Mouse (Mus musculus): ENCODE results near the gene Slc5a11.
A peak's percentile ranks its signal among the peaks of the same experiment; 100 is the strongest.

Slc5a11 gene

DNA sequence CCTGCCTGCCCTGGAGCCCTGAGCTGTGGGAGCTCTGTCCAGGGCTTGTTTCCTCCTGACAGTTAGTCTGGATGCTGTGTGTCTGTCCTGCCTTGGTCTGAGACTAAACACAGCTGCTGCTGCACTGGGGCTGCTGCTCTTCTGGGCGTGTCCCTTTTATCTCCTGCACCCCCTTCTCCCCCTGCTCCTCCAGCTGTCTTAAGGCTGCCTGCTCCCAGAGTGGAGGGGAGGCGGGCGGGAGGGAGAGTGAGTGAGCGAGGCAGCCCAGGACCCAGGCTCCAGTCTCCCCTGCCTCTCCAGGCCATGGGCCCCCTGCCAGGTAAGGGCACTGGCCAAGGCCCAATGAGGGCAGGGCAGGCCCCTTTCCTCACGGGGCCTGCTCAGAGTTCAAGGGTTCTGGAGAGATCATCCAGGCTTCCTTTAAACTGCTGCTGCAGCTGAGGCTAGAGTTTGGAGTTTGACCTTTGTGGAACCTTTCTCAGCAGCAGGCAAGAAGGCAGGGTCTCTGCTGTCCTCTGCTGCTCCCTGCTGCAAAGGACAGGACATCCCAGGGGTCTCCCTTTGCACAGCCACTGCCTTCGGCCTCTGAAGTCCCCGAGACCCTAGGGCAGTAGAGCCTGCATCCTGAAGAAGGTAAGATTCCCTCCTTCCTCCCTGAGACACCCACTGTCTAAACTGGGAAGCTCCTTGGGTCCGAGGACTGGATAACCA lies at the start of gene Slc5a11:
Gene Slc5a11 (plus strand): TSS at position 416 of the 711 bp plus-strand sequence.
- no peak for DNase-seq (ENCODE audit: inconsistent age in 2 of 2, low spot score in 1 of 2)

DNA sequence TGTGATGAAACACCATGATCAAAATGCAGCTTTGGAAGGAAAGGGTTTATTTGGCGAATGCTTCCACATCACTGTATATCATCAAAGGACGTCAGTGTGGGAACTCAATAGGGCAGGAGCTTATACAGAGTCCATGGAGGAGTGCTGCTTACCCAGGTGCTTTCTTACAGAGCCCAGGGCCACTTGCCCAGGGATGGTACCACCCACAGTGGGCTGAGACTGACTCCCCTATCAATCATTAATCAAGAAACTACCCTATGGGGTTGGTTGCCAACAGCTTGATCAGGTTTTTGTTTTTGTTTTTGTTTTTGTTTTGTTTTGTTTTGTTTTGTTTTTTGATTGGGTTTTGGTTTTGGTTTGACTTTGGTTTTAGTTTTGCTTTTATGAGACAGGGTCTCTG lies 47.1 kb upstream of the Slc5a11 start:
- no peak for DNase-seq (ENCODE audit: inconsistent age in 2 of 2, low spot score in 1 of 2)

DNA sequence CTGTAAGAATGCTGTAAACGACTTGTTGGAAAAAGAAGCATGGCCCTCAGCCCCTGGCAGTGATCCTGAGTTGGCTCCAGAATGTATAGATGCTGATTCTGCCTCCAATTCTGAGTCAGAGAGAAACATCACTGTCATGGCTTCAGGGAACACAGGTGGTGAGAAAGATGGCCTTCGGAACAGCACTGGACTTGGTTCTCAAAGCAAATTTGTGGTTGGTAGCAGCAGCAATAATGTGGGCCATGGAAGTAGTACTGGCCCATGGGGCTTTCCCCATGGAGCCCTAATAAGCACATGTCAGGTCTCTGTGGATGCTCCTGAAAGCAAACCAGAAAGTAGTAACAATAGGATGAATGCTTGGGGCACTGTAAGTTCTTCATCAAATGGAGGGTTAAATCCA lies 45.0 kb upstream of the Slc5a11 start:
- no peak for DNase-seq (ENCODE audit: inconsistent age in 2 of 2, low spot score in 1 of 2)

DNA sequence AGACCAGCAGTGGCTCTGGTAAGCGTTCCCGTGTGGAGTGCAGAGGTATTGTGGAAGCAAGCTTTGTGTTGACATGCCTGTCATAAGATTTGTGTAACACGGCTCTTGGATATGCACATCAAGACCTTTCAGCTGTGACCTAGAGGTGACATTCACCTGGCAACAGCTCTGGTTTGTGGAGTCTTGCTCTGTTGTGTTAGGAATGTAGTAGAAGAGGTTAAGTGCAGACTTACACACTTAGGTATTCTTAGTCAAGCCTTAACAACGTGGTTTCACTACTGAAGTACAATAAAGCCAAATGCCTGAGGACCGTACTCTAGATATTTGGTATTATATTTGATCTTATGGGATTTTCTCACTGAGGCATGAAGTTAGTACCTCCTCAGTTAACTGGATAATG lies 42.5 kb upstream of the Slc5a11 start:
- DNase-seq (ENCODE audit: inconsistent age in 2 of 2, low spot score in 1 of 2): no peak

DNA sequence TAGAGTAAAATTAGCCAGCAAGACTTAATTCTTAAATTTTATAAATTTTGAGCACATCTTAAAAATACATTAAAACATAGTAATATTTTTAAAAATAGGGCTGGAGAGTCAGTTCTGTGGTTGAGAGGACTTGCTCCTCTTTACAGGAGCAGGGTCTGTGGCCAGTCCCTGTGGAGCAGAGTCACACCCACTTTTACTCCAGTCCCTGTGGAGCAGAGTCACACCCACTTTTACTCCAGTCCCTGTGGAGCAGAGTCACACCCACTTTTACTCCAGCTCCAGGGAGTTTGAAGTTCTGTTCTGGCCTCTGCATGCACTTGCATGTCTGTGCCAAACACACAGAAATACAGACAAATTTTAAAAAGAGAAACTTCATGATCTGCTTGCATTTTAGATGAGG lies 37.4 kb upstream of the Slc5a11 start:
- DNase-seq (ENCODE audit: inconsistent age in 2 of 2, low spot score in 1 of 2): no peak

DNA sequence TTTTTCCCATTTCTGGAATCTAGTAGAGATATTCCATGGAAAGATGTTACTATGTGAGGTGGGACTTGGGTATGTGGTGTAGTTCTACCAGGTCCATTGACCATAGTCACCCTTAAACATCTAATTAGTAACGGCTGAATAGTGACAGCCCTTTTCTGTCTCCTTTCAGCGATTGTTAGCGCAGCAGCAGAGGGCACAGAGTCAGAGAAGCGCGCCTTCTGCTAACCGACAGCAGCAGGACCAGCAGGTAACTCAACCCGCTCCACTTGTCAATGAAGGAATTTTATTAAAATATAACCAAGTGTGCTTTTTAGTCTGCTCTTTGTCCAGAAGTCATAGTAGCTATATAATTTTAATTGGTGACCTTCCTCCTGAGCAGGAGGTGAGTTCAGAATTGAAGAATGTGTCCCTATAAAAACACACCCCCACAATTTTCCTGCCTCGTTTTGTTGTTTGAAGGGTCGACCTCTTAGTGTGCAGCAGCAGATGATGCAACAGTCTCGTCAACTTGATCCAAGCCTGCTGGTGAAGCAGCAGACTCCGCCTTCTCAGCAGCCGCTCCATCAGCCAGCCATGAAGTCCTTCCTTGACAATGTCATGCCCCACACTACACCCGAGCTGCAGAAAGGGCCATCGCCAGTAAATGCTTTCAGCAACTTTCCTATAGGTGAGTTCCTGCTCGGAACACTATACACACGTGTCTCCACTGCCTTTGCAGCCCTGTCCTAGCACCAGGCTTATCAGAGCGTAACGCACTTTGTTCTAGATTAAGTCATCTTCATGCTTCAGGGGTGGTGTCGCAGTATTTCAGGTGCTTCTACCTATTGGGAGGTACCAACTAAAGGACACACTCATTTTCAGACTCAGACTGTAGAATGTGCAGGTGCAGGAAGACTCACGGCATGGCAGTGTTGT lies 32.5 kb upstream of the Slc5a11 start:
- no peak for DNase-seq (ENCODE audit: inconsistent age in 2 of 2, low spot score in 1 of 2)

DNA sequence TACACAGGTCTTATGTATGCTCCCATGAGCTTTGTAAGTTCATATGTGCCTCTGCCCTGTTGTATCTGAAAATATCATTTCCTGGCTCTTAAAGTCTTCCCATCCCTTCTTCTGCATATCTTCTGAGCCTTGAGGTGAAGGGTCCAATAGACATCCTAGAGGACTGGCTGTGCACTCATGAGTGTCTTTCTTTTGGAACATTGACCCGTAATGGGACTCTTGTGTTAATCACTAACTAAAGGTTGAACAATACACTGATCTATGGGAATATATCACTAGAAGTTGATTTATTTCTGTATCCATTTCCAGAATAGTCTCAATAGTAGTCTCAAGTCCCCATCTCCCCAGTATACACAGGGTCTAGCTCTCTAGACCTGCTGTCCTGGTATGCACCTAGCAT lies 29.7 kb upstream of the Slc5a11 start:
- DNase-seq (ENCODE audit: inconsistent age in 2 of 2, low spot score in 1 of 2): no peak

DNA sequence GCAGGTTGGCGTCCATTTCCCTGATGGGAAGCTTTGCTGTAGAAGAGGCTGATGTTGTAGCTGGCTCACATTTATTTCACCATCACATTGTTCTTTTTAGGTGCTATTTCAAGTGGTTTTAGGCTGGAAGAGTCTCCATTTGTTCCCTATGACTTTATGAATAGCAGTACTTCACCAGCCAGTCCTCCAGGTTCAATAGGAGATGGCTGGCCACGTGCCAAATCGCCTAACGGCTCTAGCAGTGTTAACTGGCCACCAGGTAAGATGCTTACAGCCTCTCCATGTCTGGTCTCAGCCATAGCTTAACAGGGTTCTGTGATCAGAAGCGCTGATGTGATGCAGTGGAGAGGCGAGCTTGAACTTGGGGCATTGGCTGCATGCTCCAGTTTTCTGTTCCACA lies 28.1 kb upstream of the Slc5a11 start:
- DNase-seq (ENCODE audit: inconsistent age in 2 of 2, low spot score in 1 of 2): peak in 1 of 2 experiments; percentile 56

DNA sequence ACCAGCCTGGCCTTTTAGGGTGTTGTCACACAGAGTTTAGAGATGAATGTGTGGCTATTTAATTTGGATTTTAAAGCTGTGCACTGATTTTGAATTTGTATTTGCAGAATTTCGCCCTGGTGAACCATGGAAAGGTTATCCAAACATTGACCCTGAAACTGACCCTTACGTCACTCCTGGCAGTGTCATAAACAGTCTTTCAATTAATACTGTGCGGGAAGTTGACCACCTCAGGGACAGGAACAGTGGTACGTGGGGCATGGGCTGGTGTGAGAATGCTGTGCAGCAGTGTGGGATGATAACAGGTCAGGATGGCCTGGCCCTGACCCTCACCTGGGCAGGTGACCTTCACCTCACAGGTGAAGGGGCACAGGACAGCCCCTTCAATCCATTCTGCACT lies 27.3 kb upstream of the Slc5a11 start:
- DNase-seq (ENCODE audit: inconsistent age in 2 of 2, low spot score in 1 of 2): peak in 1 of 2 experiments; percentile 40

DNA sequence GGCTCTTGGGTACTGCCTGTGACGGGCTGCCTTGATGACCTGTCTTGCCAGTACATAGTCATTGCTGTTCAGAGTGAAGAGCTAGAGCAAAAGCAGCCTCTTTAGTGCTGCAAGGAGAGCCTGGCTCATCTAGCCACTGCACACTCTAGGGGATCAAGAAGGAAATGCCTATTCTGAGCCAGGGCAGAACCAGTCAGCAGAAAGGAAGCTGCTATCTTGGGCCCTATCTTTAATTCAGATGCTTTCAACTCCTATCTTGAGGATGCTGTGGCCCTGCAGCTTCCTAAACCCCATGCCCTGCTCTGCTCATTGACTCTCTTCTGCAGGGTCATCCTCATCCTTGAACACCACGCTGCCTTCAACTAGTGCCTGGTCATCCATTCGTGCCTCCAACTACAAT lies 26.1 kb upstream of the Slc5a11 start:
- DNase-seq (ENCODE audit: inconsistent age in 2 of 2, low spot score in 1 of 2): no peak

DNA sequence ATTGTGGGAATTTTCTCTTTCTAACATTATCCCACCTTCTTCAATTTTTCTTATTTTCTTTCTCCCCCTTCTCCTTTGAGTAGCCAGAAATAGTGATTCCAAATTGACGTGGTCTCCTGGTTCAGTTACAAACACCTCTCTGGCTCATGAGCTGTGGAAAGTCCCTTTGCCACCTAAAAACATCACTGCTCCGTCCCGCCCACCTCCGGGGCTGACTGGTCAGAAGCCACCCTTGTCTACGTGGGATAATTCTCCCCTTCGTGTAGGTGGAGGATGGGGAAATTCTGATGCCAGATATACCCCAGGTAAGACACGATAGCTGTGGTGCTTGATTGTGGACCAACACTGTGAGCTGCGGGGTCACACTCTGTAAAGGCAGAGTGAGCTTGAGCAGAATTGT lies 24.8 kb upstream of the Slc5a11 start:
- no peak for DNase-seq (ENCODE audit: inconsistent age in 2 of 2, low spot score in 1 of 2)

DNA sequence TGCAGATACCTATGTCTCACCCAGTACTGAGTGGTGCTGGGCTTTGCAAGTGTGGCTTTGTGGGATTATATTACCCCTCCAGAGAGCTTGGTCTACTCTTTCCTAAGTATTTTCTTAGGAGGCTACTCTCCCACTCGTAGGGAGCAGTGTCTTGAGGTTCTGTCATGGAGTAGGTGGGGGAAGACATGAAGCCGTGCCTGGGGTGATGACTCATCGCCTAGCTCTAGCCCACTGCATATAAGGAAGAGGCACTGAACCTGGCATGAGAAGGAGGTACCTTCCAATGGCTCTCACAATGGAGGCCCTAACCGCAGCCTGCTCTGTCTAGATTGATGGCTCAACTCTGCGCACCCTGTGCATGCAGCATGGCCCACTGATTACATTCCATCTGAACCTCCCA lies 22.8 kb upstream of the Slc5a11 start:
- DNase-seq (ENCODE audit: inconsistent age in 2 of 2, low spot score in 1 of 2): no peak

DNA sequence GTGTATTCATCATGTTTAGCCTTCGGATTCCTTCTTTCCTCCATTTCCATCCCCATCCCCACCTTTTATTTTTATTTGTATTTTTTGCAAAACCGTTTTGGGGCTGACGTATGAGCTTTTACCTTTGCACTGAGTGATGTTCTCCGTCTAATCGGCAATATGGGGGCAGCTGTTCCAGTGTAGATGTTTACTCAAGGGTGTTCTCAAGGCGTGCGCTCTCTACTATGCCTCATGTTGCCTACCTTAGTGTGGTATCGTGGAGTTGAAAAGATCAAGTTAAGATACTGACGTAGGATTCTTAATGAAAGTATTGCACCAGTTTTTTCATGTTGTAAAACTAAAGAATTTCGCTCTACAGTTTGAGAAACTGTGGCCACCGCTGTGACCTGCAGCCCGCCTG lies 21.4 kb upstream of the Slc5a11 start:
- no peak for DNase-seq (ENCODE audit: inconsistent age in 2 of 2, low spot score in 1 of 2)

DNA sequence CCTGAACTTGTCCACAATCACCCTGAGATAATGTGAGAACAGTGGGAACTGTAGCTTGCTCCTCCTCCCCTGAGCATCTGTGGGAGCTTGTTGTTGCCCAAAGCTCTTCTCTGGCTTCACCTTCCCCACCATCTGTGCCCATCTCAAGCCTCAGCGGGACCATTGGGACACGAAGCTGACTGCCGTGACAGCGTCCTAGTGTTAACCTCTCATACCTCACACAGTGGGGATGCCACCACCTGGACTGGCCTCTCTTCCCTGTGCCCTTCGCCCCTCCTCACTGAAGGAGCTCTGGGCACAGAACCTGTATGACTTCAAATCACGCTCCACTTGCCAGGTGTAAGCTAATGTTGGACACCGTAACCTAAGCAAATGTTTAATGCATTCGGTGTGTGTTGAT lies 19.9 kb upstream of the Slc5a11 start:
- DNase-seq (ENCODE audit: inconsistent age in 2 of 2, low spot score in 1 of 2): no peak

DNA sequence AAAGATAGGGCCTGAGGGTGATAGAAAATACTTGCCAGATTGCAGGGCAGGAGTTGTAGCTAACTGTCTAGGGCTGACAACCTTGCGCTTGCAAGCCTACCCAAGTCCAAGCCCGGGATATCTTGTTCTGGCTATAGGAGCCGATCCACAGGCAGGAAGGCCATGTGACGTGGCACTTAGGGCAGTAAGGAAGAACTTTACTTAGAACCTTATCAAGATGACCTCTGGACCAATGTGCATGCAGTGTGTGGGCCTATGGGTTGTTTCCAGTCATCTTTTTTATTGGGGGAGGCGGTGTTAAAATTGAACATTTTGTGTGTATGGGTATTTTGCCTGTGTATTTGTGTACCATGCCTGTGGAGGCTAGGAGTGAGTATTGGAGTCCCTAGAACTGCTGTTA lies 18.1 kb upstream of the Slc5a11 start:
- no peak for DNase-seq (ENCODE audit: inconsistent age in 2 of 2, low spot score in 1 of 2)

DNA sequence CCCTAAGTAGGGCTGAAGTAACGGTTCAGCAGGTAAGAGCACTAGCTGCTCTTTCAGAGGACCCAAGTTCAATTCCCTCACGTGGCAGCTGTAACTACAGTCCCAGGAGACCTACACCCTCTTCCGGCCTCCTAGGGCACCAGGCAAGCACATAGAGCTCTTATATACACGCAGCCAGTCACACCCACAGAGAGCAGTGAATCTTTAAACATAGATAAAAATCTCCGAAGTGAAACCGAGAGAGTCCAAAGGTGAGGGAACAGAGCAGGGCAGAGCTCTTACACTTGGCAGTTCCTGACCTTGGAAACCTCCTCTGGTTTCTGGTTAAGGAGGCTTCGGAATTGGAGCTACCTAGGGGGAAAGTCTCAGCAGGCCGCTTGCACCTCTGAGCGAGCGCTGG lies 15.9 kb upstream of the Slc5a11 start:
- DNase-seq (ENCODE audit: inconsistent age in 2 of 2, low spot score in 1 of 2): no peak

DNA sequence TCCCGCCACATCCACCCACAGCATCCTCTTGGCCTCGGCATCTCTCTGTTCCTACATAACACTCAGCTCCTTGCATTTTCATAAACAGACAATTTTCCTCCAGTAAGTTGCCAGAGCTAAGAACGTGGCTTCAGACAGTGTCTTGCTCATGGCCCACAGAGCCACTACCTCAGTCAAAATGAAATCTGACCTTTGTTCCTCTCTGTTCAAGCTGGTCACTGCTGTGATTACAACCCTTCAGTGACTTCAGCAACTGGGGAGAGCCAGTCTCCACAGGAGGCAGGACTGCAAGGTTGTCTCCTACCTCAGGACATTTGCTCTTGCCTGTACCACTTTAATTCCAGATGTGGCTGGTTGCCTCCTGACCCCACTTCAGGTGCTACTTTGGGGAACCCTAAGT lies 15.4 kb upstream of the Slc5a11 start:
- no peak for DNase-seq (ENCODE audit: inconsistent age in 2 of 2, low spot score in 1 of 2)

DNA sequence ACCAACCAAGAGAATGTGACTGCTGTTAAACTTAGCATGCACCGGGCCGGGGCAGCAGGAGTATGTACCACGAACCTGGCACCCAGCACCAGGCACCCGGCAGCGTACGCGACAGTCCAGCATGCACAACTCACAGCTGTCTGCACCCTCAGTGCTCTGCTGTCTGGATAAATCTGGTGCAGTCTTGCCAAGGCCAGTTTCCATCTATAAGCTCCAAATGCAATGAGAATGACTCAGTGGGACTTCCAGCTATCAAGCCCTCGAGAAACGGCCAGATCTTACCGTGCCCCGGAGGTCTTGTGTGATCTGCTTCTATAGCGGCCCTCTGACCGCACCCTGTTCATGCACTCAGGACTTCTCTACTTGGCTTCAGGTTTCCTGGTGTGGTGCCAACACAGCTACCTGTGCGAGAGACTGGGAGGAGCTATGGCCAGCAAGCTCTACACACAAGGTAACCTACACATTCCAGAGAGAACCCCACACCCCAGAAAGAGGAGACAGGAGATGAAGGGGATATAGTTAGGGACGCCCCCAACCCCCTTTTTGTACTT lies 14.8 kb upstream of the Slc5a11 start:
- no peak for DNase-seq (ENCODE audit: inconsistent age in 2 of 2, low spot score in 1 of 2)

DNA sequence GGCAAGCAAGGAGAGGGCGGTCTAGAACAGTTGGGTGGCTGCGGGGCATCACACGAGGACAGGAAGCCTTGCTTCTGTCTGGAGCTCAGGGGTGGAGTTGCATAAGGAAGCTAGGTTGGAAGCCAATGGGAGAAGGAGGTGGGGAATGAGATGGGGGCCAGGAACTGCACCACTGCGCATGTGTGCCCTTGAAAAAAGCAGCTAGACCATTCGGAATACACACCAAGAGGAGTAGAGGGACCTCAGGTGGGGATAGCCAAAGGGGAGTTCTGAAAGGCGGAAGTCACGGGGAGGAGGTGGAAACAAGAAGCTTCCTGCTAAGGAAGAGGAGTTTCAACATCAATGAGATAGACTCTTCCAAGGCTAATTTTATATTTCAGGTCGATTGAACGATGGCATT lies 13.9 kb upstream of the Slc5a11 start:
- no peak for DNase-seq (ENCODE audit: inconsistent age in 2 of 2, low spot score in 1 of 2)

DNA sequence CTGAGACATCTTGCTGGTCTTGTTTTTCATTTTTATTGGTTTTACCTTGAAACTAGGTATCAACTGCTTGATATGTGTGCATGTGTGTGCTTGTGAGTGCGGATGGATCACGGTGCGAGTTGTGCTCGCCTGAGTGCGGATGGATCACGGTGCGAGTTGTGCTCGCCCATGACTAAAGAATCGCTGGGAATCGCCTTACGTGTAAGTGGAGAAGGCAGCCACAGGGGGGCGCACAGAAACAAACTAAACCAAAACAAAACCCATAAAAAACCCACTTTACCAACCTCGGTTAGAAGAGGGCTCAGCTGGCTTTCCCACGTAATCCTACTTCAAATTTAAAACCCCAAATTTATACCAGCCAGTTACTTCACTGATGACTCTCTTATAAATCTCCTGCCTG lies 9.3 kb upstream of the Slc5a11 start:
- peak; percentile 32 to 76 for DNase-seq (ENCODE audit: inconsistent age in 2 of 2, low spot score in 1 of 2)

DNA sequence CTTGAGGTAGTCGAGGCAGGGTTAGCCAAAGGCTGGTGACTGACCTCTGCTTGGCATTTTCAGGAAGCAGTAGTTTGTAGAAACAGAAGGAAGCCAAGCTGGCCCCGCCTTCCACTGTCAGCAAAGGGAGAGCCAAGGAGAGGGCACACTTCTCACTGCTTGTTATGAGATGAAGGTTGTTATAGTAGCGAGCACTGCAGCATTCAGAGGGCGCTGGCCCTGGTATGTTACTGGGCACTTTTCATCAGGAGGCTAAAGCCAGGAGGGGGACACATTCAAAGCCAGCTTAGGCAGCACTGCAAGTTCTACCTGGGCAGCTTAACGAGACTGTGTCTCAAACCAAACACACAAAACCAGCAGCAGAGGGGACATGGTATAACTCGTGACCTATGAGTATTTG lies 7.0 kb upstream of the Slc5a11 start:
- DNase-seq (ENCODE audit: inconsistent age in 2 of 2, low spot score in 1 of 2): no peak

DNA sequence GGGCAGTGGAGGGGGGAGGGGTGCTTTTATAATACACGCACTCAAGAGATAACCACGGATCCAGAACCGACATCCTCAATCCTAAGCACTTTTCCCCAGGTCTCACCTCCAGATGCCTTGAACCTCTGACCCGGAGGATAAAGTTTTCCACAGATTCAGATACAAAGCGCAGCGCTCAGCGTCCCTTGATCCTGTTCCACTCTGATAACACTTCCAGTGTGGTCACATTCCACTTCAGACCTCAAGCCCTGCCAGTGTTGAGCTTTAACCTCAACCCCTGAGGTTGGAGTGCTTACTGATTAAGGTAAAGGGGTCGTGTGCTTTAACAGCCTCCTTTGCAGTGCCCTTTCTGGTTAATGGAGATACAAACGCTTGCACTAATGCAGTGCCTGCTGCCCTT lies 4.7 kb upstream of the Slc5a11 start:
- DNase-seq (ENCODE audit: inconsistent age in 2 of 2, low spot score in 1 of 2): no peak
